Mouse (Mus musculus): ENCODE results near the gene Gm9817. TPM values are rescaled to one million over a fixed set of nuclear protein-coding genes. Genes with fewer than 3 reads are reported as not detected.

The Gm9817 gene
- polyA plus RNA-seq, 1 experiment from 2014 or later, result not detected

GRCm38 (mm10) chr13:45075012-45075411, 3.5 kb upstream of the Gm9817 start:
- Histone ChIP-seq H3K36me3 (ENCODE audit: control insufficient read depth, insufficient read depth, low read length) (no peaks in the 10 kb centered on the region), H3K9ac (replicated peaks; ENCODE audit: low read depth, low read length) (no peak overlapping the region), H3K4me3 (ENCODE audit: low read depth, low read length) (no peak overlapping the region), H3K27me3 (ENCODE audit: control insufficient read depth, insufficient read depth, low read length) (no peaks in the 10 kb centered on the region), H3K9me3 (ENCODE audit: control insufficient read depth, low read length) (no peaks in the 10 kb centered on the region), H3K4me1 (ENCODE audit: control insufficient read depth, insufficient read depth, low read length) (no peaks in the 10 kb centered on the region), H3K4me2 (ENCODE audit: low read depth, low read length) (no peak overlapping the region), H3K27ac (ENCODE audit: low read depth, low read length) (no peak overlapping the region)
- ATAC-seq (ENCODE audit: low read depth), result no peak

- 95% methylated on average over 2 of the region's 2 CpGs for WGBS
- no peak overlapping the region for H3K4me2 ChIP-seq (ENCODE audit: low read depth, low read length)
- no peak overlapping the region for H3K9ac ChIP-seq (replicated peaks; ENCODE audit: low read depth, low read length)
- no peak overlapping the region for H3K27ac ChIP-seq (ENCODE audit: low read depth, low read length)
- no peaks in the 10 kb centered on the region for H3K9me3 ChIP-seq (ENCODE audit: control insufficient read depth, low read length)
- no peaks in the 10 kb centered on the region for H3K36me3 ChIP-seq (ENCODE audit: control insufficient read depth, insufficient read depth, low read length)
- no peak overlapping the region for H3K4me3 ChIP-seq (ENCODE audit: low read depth, low read length)
- H3K4me1 ChIP-seq (ENCODE audit: control insufficient read depth, insufficient read depth, low read length), result no peaks in the 10 kb centered on the region
- H3K27me3 ChIP-seq (ENCODE audit: control insufficient read depth, insufficient read depth, low read length), result no peaks in the 10 kb centered on the region
- no peak for ATAC-seq (ENCODE audit: low read depth)
These were observed 2.8 kb upstream of the Gm9817 start for GRCm38 (mm10) chr13:45075715-45076114.

GRCm38 (mm10) chr13:45080771-45081170, 2.3 kb downstream of the Gm9817 start:
- WGBS, result 95% methylated on average over 3 of the region's 3 CpGs
- Histone ChIP-seq H3K36me3 (ENCODE audit: control insufficient read depth, insufficient read depth, low read length) (no peaks in the 10 kb centered on the region), H3K4me1 (ENCODE audit: control insufficient read depth, insufficient read depth, low read length) (no peaks in the 10 kb centered on the region), H3K4me2 (ENCODE audit: low read depth, low read length) (no peak overlapping the region), H3K9me3 (ENCODE audit: control insufficient read depth, low read length) (no peaks in the 10 kb centered on the region), H3K27me3 (ENCODE audit: control insufficient read depth, insufficient read depth, low read length) (no peaks in the 10 kb centered on the region), H3K4me3 (ENCODE audit: low read depth, low read length) (no peak overlapping the region), H3K9ac (replicated peaks; ENCODE audit: low read depth, low read length) (no peak overlapping the region), H3K27ac (ENCODE audit: low read depth, low read length) (no peak overlapping the region)
- no peak for ATAC-seq (ENCODE audit: low read depth)

GRCm38 (mm10) chr13:45083696-45084095, 5.2 kb downstream of the Gm9817 start:
- WGBS, result 28% methylated on average over 5 of the region's 5 CpGs
- Histone ChIP-seq H3K36me3 (ENCODE audit: control insufficient read depth, insufficient read depth, low read length) (no peaks in the 10 kb centered on the region), H3K4me1 (ENCODE audit: control insufficient read depth, insufficient read depth, low read length) (no peaks in the 10 kb centered on the region), H3K9ac (replicated peaks; ENCODE audit: low read depth, low read length) (no peak overlapping the region), H3K27ac (ENCODE audit: low read depth, low read length) (no peak overlapping the region), H3K9me3 (ENCODE audit: control insufficient read depth, low read length) (no peaks in the 10 kb centered on the region), H3K4me2 (ENCODE audit: low read depth, low read length) (no peak overlapping the region), H3K4me3 (ENCODE audit: low read depth, low read length) (no peak overlapping the region), H3K27me3 (ENCODE audit: control insufficient read depth, insufficient read depth, low read length) (no peaks in the 10 kb centered on the region)
- ATAC-seq (ENCODE audit: low read depth), result no peak

- Histone ChIP-seq H3K9ac (replicated peaks; ENCODE audit: low read depth, low read length) (no peak overlapping the region), H3K9me3 (ENCODE audit: control insufficient read depth, low read length) (no peaks in the 10 kb centered on the region), H3K4me1 (ENCODE audit: control insufficient read depth, insufficient read depth, low read length) (no peaks in the 10 kb centered on the region), H3K27me3 (ENCODE audit: control insufficient read depth, insufficient read depth, low read length) (no peaks in the 10 kb centered on the region), H3K27ac (ENCODE audit: low read depth, low read length) (no peak overlapping the region), H3K36me3 (ENCODE audit: control insufficient read depth, insufficient read depth, low read length) (no peaks in the 10 kb centered on the region), H3K4me3 (ENCODE audit: low read depth, low read length) (no peak overlapping the region), H3K4me2 (ENCODE audit: low read depth, low read length) (no peak overlapping the region)
- WGBS, result 68% methylated on average over 2 of the region's 2 CpGs
- ATAC-seq (ENCODE audit: low read depth), result no peak
These were observed 10.3 kb downstream of the Gm9817 start for GRCm38 (mm10) chr13:45088796-45089221.

- no peak for ATAC-seq (ENCODE audit: low read depth)
- Histone ChIP-seq H3K9me3 (ENCODE audit: control insufficient read depth, low read length) (no peaks in the 10 kb centered on the region), H3K4me2 (ENCODE audit: low read depth, low read length) (no peak overlapping the region), H3K36me3 (ENCODE audit: control insufficient read depth, insufficient read depth, low read length) (no peaks in the 10 kb centered on the region), H3K4me1 (ENCODE audit: control insufficient read depth, insufficient read depth, low read length) (no peaks in the 10 kb centered on the region), H3K27me3 (ENCODE audit: control insufficient read depth, insufficient read depth, low read length) (no peaks in the 10 kb centered on the region), H3K9ac (replicated peaks; ENCODE audit: low read depth, low read length) (no peak overlapping the region), H3K4me3 (ENCODE audit: low read depth, low read length) (no peak overlapping the region), H3K27ac (ENCODE audit: low read depth, low read length) (no peak overlapping the region)
- whole genome bisulfite sequencing, result 86% methylated on average over 13 of the region's 13 CpGs
These were observed 11.4 kb downstream of the Gm9817 start for GRCm38 (mm10) chr13:45089846-45090245.

DNA sequence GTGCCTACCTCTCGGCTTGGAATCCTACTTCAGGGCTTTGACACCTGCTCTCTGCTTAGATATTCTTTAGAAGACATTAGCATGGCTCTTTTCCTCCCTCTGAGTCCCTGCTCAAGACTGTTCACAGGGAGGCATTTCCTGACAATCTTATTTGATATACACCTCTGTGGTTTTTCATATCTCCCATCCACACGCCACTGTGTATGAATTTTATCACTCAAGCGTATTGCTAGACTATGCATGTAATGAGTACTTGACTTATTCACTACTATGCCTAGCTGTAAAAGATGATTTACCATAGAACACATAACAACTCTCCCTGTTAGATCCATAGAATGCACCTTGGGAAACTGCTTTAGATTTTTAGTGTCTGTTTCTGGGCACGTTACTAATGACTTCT, 14.3 kb downstream of the Gm9817 start:
- 79% methylated on average over 4 of the region's 4 CpGs for whole genome bisulfite sequencing
- H3K4me1 ChIP-seq (ENCODE audit: control insufficient read depth, insufficient read depth, low read length), result no peaks in the 10 kb centered on the region
- H3K9ac ChIP-seq (replicated peaks; ENCODE audit: low read depth, low read length), result no peak overlapping the region
- no peaks in the 10 kb centered on the region for H3K36me3 ChIP-seq (ENCODE audit: control insufficient read depth, insufficient read depth, low read length)
- no peak overlapping the region for H3K4me2 ChIP-seq (ENCODE audit: low read depth, low read length)
- H3K4me3 ChIP-seq (ENCODE audit: low read depth, low read length), result no peak overlapping the region
- no peak overlapping the region for H3K27ac ChIP-seq (ENCODE audit: low read depth, low read length)
- no peaks in the 10 kb centered on the region for H3K27me3 ChIP-seq (ENCODE audit: control insufficient read depth, insufficient read depth, low read length)
- no peaks in the 10 kb centered on the region for H3K9me3 ChIP-seq (ENCODE audit: control insufficient read depth, low read length)
- ATAC-seq (ENCODE audit: low read depth), result no peak

- no peak overlapping the region for H3K4me2 ChIP-seq (ENCODE audit: low read depth, low read length)
- no peaks in the 10 kb centered on the region for H3K4me1 ChIP-seq (ENCODE audit: control insufficient read depth, insufficient read depth, low read length)
- no peaks in the 10 kb centered on the region for H3K9me3 ChIP-seq (ENCODE audit: control insufficient read depth, low read length)
- no peak overlapping the region for H3K9ac ChIP-seq (replicated peaks; ENCODE audit: low read depth, low read length)
- no peaks in the 10 kb centered on the region for H3K27me3 ChIP-seq (ENCODE audit: control insufficient read depth, insufficient read depth, low read length)
- H3K36me3 ChIP-seq (ENCODE audit: control insufficient read depth, insufficient read depth, low read length), result no peaks in the 10 kb centered on the region
- no peak overlapping the region for H3K4me3 ChIP-seq (ENCODE audit: low read depth, low read length)
- no peak for ATAC-seq (ENCODE audit: low read depth)
- 80% methylated on average over 9 of the region's 9 CpGs for WGBS
- no peak overlapping the region for H3K27ac ChIP-seq (ENCODE audit: low read depth, low read length)
These were observed 16.5 kb downstream of the Gm9817 start for GRCm38 (mm10) chr13:45095028-45095427.

GRCm38 (mm10) chr13:45099582-45100229, 21.2 kb downstream of the Gm9817 start:
- H3K27ac ChIP-seq (ENCODE audit: low read depth, low read length), result no peak overlapping the region
- H3K36me3 ChIP-seq (ENCODE audit: control insufficient read depth, insufficient read depth, low read length), result no peaks in the 10 kb centered on the region
- no peaks in the 10 kb centered on the region for H3K27me3 ChIP-seq (ENCODE audit: control insufficient read depth, insufficient read depth, low read length)
- no peak overlapping the region for H3K4me3 ChIP-seq (ENCODE audit: low read depth, low read length)
- ATAC-seq (ENCODE audit: low read depth), result no peak
- H3K4me1 ChIP-seq (ENCODE audit: control insufficient read depth, insufficient read depth, low read length), result no peaks in the 10 kb centered on the region
- 79% methylated on average over 10 of the region's 10 CpGs for WGBS
- no peak overlapping the region for H3K4me2 ChIP-seq (ENCODE audit: low read depth, low read length)
- no peaks in the 10 kb centered on the region for H3K9me3 ChIP-seq (ENCODE audit: control insufficient read depth, low read length)
- H3K9ac ChIP-seq (replicated peaks; ENCODE audit: low read depth, low read length), result no peak overlapping the region
